Mouse (Mus musculus) MEL (cell line): ENCODE data around the gene Agpat4. TPM values are rescaled to one million over a fixed set of nuclear protein-coding genes. Genes with fewer than 3 reads are reported as not detected.

Source experiments
- DNase-seq: peaks from one replicate; pipeline ENCODE4 v3.0.0; 2011; ENCODE audit warnings: low read depth, low spot score
- H3K27ac ChIP-seq: 2 replicates; pipeline ENCODE4 v1.5.1; 2012; ENCODE audit warnings: low read depth, mild to moderate bottlenecking, control low read depth, low read length, moderate library complexity; ENCODE audit not compliant: control insufficient read depth
- H3K27me3 ChIP-seq, 2 experiments: fragments of 150-350 bp in 1 of 2; sonication (generic) in 1 of 2; 2 replicates each; pipeline ENCODE4 v1.6.1; 2012; ENCODE audit warnings: low read length in 2 of 2, mild to moderate bottlenecking in 2 of 2, improper control_type of control experiment in 1 of 2, moderate library complexity in 1 of 2; ENCODE audit not compliant: insufficient read depth in 2 of 2, control insufficient read depth in 1 of 2
- H3K36me3 ChIP-seq, 2 experiments: 2 replicates each; pipeline ENCODE4 v1.6.1; 2012 to 2014; ENCODE audit warnings: low read length in 2 of 2, improper control_type of control experiment in 1 of 2, inconsistent platforms in 1 of 2, mild to moderate bottlenecking in 1 of 2; ENCODE audit not compliant: insufficient read depth in 2 of 2, control insufficient read depth in 1 of 2
- H3K4me1 ChIP-seq, 2 experiments: fragments of 150-350 bp in 1 of 2; sonication (generic) in 1 of 2; 2 replicates each; pipeline ENCODE4 v1.6.1; 2012; ENCODE audit warnings: low read length in 2 of 2, improper control_type of control experiment in 1 of 2, mild to moderate bottlenecking in 1 of 2; ENCODE audit not compliant: insufficient read depth in 2 of 2, control insufficient read depth in 1 of 2
- H3K4me3 ChIP-seq, 2 experiments: fragments of 150-350 bp in 1 of 2; sonication (generic) in 1 of 2; 2 replicates each; pipeline ENCODE4 v1.5.1; 2012; ENCODE audit warnings: low read depth in 2 of 2, low read length in 2 of 2, mild to moderate bottlenecking in 2 of 2, moderate library complexity in 2 of 2, control low read depth in 1 of 2, improper control_type of control experiment in 1 of 2; ENCODE audit not compliant: control insufficient read depth in 1 of 2, insufficient read depth in 1 of 2
- H3K79me2 ChIP-seq: 2 replicates; pipeline ENCODE4 v1.6.1; 2012; ENCODE audit warnings: mild to moderate bottlenecking, low read length, moderate library complexity; ENCODE audit not compliant: control insufficient read depth, poor library complexity, insufficient read depth
- H3K9ac ChIP-seq: 2 replicates; pipeline ENCODE4 v1.6.1; 2012; ENCODE audit warnings: low read depth, mild to moderate bottlenecking, control low read depth, low read length, moderate library complexity; ENCODE audit not compliant: control insufficient read depth, poor library complexity, severe bottlenecking
- H3K9me3 ChIP-seq: fragments of 150-350 bp; sonication (generic); replicated peaks from 2 replicates; pipeline ENCODE4 v1.6.1; 2012; ENCODE audit warnings: mild to moderate bottlenecking, low read length, improper control_type of control experiment, moderate library complexity; ENCODE audit not compliant: insufficient read depth
- BHLHE40 ChIP-seq: IDR thresholded peaks from 2 replicates; pipeline ENCODE4 v1.6.1; 2012; ENCODE audit warnings: low read depth, mild to moderate bottlenecking, inconsistent platforms, low read length, improper control_type of control experiment, borderline replicate concordance
- CHD1 ChIP-seq: IDR thresholded peaks from 2 replicates; pipeline ENCODE4 v1.6.1; 2012; ENCODE audit warnings: low read depth, mild to moderate bottlenecking, inconsistent platforms, low read length, improper control_type of control experiment
- CTCF ChIP-seq, 3 experiments: IDR thresholded peaks in 2 of 3; conservative IDR thresholded peaks in 1 of 3; 2 replicates each; pipeline ENCODE4 v1.5.1; 2011 to 2012; ENCODE audit warnings: low read length in 3 of 3, low read depth in 2 of 3, mild to moderate bottlenecking in 2 of 3, improper control_type of control experiment in 1 of 3, inconsistent platforms in 1 of 3, mixed read lengths in 1 of 3, moderate library complexity in 1 of 3; ENCODE audit not compliant: control insufficient read depth in 1 of 3, insufficient read depth in 1 of 3, poor library complexity in 1 of 3, severe bottlenecking in 1 of 3
- E2F4 ChIP-seq: IDR thresholded peaks from 2 replicates; pipeline ENCODE4 v1.6.1; 2011; ENCODE audit warnings: low read depth, low read length, improper control_type of control experiment, borderline replicate concordance
- ELF1 ChIP-seq: IDR thresholded peaks from 2 replicates; pipeline ENCODE4 v1.6.1; 2014; ENCODE audit warnings: low read depth, mild to moderate bottlenecking, inconsistent platforms, low read length, improper control_type of control experiment, moderate library complexity
- EP300 ChIP-seq, 2 experiments: IDR thresholded peaks; 2 replicates each; pipeline ENCODE4 v1.6.1; 2011; ENCODE audit warnings: improper control_type of control experiment in 2 of 2, low read length in 2 of 2, low read depth in 1 of 2, mild to moderate bottlenecking in 1 of 2
- ETS1 ChIP-seq: IDR thresholded peaks from 2 replicates; pipeline ENCODE4 v1.6.1; 2012; ENCODE audit warnings: low read depth, mild to moderate bottlenecking, inconsistent platforms, low read length, improper control_type of control experiment, moderate library complexity
- GABPA ChIP-seq: IDR thresholded peaks from 2 replicates; pipeline ENCODE4 v1.6.1; 2012; ENCODE audit warnings: low read depth, mild to moderate bottlenecking, inconsistent platforms, low read length, improper control_type of control experiment, moderate library complexity
- GATA1 ChIP-seq: IDR thresholded peaks from 2 replicates; pipeline ENCODE4 v1.6.1; 2011; ENCODE audit warnings: low read depth, low read length, improper control_type of control experiment
- HCFC1 ChIP-seq: IDR thresholded peaks from 2 replicates; pipeline ENCODE4 v1.6.1; 2012; ENCODE audit warnings: low read depth, mild to moderate bottlenecking, inconsistent platforms, low read length, improper control_type of control experiment, moderate library complexity
- KAT2A ChIP-seq: conservative IDR thresholded peaks from 2 replicates; pipeline ENCODE4 v1.6.1; 2012; ENCODE audit warnings: low read depth, low read length, improper control_type of control experiment, inconsistent platforms
- MAFK ChIP-seq: IDR thresholded peaks from 2 replicates; pipeline ENCODE4 v1.6.1; 2011; ENCODE audit warnings: low read depth, mild to moderate bottlenecking, low read length, improper control_type of control experiment, borderline replicate concordance
- MAX ChIP-seq: IDR thresholded peaks from 2 replicates; pipeline ENCODE4 v1.6.1; 2011; ENCODE audit warnings: low read length, improper control_type of control experiment
- MAZ ChIP-seq: IDR thresholded peaks from 2 replicates; pipeline ENCODE4 v1.6.1; 2012; ENCODE audit warnings: low read depth, mild to moderate bottlenecking, inconsistent platforms, low read length, improper control_type of control experiment
- MYB ChIP-seq: IDR thresholded peaks from 2 replicates; pipeline ENCODE4 v1.6.1; 2011; ENCODE audit warnings: mild to moderate bottlenecking, low read depth, low read length, improper control_type of control experiment
- MYC ChIP-seq: IDR thresholded peaks from 2 replicates; pipeline ENCODE4 v1.6.1; 2011; ENCODE audit warnings: low read depth, mild to moderate bottlenecking, low read length, improper control_type of control experiment, moderate library complexity
- NELFE ChIP-seq: IDR thresholded peaks from 2 replicates; pipeline ENCODE4 v1.6.1; 2011; ENCODE audit warnings: low read depth, low read length, improper control_type of control experiment
- POLR2AphosphoS2 ChIP-seq: IDR thresholded peaks from 2 replicates; pipeline ENCODE4 v1.6.1; 2011; ENCODE audit warnings: low read length, improper control_type of control experiment
- POLR2AphosphoS5 ChIP-seq: IDR thresholded peaks from 2 replicates; pipeline ENCODE4 v1.6.1; 2012; ENCODE audit warnings: low read depth, borderline replicate concordance, mild to moderate bottlenecking, inconsistent platforms, low read length, moderate library complexity, mixed read lengths
- RAD21 ChIP-seq: IDR thresholded peaks from 2 replicates; pipeline ENCODE4 v1.6.1; 2011; ENCODE audit warnings: mild to moderate bottlenecking, low read depth, low read length, improper control_type of control experiment
- RCOR1 ChIP-seq: IDR thresholded peaks from 2 replicates; pipeline ENCODE4 v1.6.1; 2012; ENCODE audit warnings: low read depth, mild to moderate bottlenecking, inconsistent platforms, low read length, improper control_type of control experiment
- TAL1 ChIP-seq: IDR thresholded peaks from 2 replicates; pipeline ENCODE4 v1.6.1; 2012; ENCODE audit warnings: mild to moderate bottlenecking, inconsistent platforms, low read length, moderate library complexity, mixed read lengths
- TBP ChIP-seq: IDR thresholded peaks from 2 replicates; pipeline ENCODE4 v1.8.0; 2011; ENCODE audit warnings: low read depth, low read length, improper control_type of control experiment
- ZC3H11A ChIP-seq: IDR thresholded peaks from 2 replicates; pipeline ENCODE4 v1.6.1; 2012; ENCODE audit warnings: low read depth, mild to moderate bottlenecking, inconsistent platforms, low read length, improper control_type of control experiment
- ZMIZ1 ChIP-seq: IDR thresholded peaks from 2 replicates; pipeline ENCODE4 v1.6.1; 2012; ENCODE audit warnings: low read depth, mild to moderate bottlenecking, inconsistent platforms, low read length, improper control_type of control experiment, moderate library complexity
- ZNF384 ChIP-seq: IDR thresholded peaks from 2 replicates; pipeline ENCODE4 v1.6.1; 2012; ENCODE audit warnings: low read depth, mild to moderate bottlenecking, inconsistent platforms, low read length, improper control_type of control experiment
- polyA plus RNA-seq, 2 experiments: library from polyadenylated mRNA; stranded (reverse) in 1 of 2; unstranded in 1 of 2; fragments of >175 nt in 1 of 2; fragments of >200 nt in 1 of 2; gene quantifications; 2 replicates each; pipeline versions ENCODE4 v1.2.1 to v1.2.4; 2012; ENCODE audit warnings: low replicate concordance in 2 of 2, low read depth in 1 of 2; ENCODE audit not compliant: insufficient read length in 2 of 2, insufficient read depth in 1 of 2, missing spikeins in 1 of 2
- total RNA-seq: library from RNA; depleted of rRNA; stranded (reverse); fragments of 300-350 nt; gene quantifications from 2 replicates; pipeline ENCODE4 v1.2.3, GENCODE M21; 2012

Gene Agpat4
- total and polyA plus RNA-seq, 3 experiments = 3.3 to 9.3 TPM; not detected in 1

DNA sequence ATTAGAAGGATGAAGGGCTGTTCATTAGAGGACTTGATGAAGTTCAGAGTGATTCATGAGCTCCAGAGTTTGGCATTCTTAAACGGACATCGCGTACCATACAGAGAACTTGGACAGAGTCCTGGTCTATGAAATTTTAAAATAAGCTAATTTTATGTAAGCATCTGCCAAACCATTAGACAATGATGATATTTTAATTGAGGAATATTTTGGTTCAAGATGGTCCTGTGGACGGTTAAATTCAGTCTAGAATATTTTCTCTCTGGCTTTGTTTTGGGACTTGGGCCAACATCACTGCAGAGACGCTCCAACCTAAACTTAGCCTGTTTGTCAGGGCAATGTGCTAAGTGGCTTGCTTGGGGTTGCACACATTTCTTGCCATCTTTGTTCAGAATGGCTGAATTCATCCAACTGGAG lies 25.5 kb downstream of the Agpat4 start:
- Histone ChIP-seq H3K36me3 (peaks cover 0 to 7% of the 10 kb centered on the region in 2 experiments; a peak in 2 of 4 replicates), H3K4me1 (peaks cover 0 to 5% of the 10 kb centered on the region in 2 experiments; a peak in 2 of 4 replicates), H3K9ac (no peak overlapping the region), H3K79me2 (no peaks in the 10 kb centered on the region), H3K4me3 (no peak overlapping the region), H3K9me3 (no peaks in the 10 kb centered on the region), H3K27me3 (no peaks in the 10 kb centered on the region), H3K27ac (no peak overlapping the region)
- no peak for TF ChIP-seq ZNF384
- no peak for TF ChIP-seq CTCF (IDR thresholded peaks at IDR 0.05 in 2 of 3, conservative IDR thresholded peaks at IDR 0.05 in 1 of 3; ENCODE audit: control insufficient read depth in 1 of 3, insufficient read depth in 1 of 3, low read depth in 2 of 3, low read length in 3 of 3, poor library complexity in 1 of 3, severe bottlenecking in 1 of 3)
- TF ChIP-seq ZMIZ1 = no peak
- no peak for TF ChIP-seq GABPA
- TF ChIP-seq ETS1 = no peak
- no peak for TF ChIP-seq POLR2AphosphoS2
- no peak for TF ChIP-seq MAFK
- no peak for TF ChIP-seq NELFE
- TF ChIP-seq CHD1 = no peak
- TF ChIP-seq RCOR1 = no peak
- no peak for TF ChIP-seq E2F4
- no peak for TF ChIP-seq KAT2A
- TF ChIP-seq MYB = no peak
- no peak for TF ChIP-seq TAL1
- no peak for TF ChIP-seq RAD21
- no peak for TF ChIP-seq BHLHE40
- TF ChIP-seq MAX = no peak
- no peak for TF ChIP-seq EP300 (IDR thresholded peaks at IDR 0.05; ENCODE audit: low read depth in 1 of 2, low read length in 2 of 2)
- no peak for TF ChIP-seq HCFC1
- no peak for TF ChIP-seq GATA1
- DNase-seq = no peak

DNA sequence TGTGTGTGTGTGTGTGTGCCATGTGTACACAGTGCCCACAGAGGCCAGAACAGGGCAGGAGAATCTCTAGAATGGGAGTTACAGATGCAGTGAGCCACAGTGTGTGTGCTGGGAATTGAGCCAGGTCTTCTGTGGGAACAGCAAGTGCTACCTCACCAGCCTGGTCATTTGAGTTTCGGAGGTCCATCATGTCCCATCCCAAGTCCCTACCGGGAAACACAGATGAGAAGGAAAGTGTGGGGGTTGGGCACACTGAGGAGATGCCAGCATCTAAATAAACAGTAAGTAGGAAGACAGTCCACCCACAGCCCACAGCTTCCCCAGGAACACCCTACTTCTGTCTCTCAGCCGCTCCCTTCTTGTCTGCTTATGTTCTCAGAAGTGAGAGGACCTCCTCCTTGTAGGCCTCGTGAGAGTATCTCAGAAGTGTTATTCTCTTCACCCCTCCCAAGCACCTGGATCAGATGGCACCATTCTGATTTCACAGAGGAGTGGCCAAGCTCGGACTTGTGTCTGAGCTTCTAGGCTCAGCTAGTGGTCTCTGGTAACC lies 27.7 kb downstream of the Agpat4 start:
- H3K27me3 ChIP-seq = no peaks in the 10 kb centered on the region
- H3K9me3 ChIP-seq = no peaks in the 10 kb centered on the region
- H3K4me1 ChIP-seq = peaks cover 0 to 5% of the 10 kb centered on the region in 2 experiments; a peak in 2 of 4 replicates
- no peak overlapping the region for H3K4me3 ChIP-seq
- no peak overlapping the region for H3K27ac ChIP-seq
- no peaks in the 10 kb centered on the region for H3K79me2 ChIP-seq
- DNase-seq = no peak
- peaks cover 0 to 7% of the 10 kb centered on the region in 2 experiments; a peak in 2 of 4 replicates for H3K36me3 ChIP-seq
- TF ChIP-seq NELFE (no peak), ZMIZ1 (no peak), ZC3H11A (no peak), POLR2AphosphoS2 (no peak), POLR2AphosphoS5 (no peak), RCOR1 (no peak), MAZ (no peak), MAFK (no peak), BHLHE40 (no peak), E2F4 (no peak), TBP (no peak), ELF1 (no peak), MYC (no peak), GABPA (no peak)
- no peak overlapping the region for H3K9ac ChIP-seq
